Mouse (Mus musculus): ENCODE data around the gene Cep95. TPM values are rescaled to one million over a fixed set of nuclear protein-coding genes. Genes with fewer than 3 reads are reported as not detected.
"Not testable (repeated sequence)": the region's sequence is repeated elsewhere in the genome, so short reads cannot be mapped to it uniquely, and the experiment has no call there.

Cep95 gene
- total and polyA plus RNA-seq, 2 experiments from 2014 or later = 6.9 to 15.8 TPM

DNA sequence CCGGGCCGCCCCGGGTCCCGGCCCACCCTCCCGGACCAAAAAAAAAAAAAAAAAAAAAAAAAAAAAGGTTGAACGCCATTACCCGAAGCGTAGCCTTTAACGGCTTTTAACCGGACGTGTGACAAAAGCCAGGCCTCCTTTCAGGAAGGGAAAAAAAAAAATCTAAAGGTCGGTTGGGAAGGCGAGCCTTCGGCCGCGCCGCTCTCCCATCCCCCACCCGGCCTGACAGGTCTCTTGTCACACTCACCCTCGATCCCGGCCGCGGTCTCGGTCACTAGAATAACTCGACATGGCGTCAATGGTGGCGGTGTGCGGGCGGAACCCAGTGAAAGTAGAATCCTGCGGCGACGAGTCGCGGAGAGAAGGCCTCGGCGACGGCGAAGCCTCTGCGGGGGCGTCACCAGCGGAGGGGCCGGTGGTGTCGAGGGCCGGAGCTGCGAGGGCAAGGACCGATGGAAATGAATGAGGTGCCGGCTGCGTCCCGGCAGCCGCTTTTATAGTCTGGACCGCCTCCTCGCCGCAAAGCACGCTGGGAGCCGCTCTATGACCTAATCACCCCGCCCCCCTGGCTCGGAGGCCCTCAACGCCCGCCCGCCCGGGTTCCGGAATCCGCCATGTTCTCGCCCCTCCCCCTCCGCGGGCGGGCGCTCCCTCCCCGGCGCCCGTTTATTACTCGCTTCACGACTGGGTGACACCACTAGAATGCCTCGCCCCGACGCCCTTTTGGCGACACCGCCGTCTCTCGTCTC is 852 bp upstream of the Cep95 start:
- H3K9ac ChIP-seq = peak overlapping the region; percentile 96
- peak; percentile 3; the same call in 1 of the 2 replicates for TF ChIP-seq CTCF (IDR thresholded peaks at IDR 0.05; ENCODE audit: low read depth)
- H3K4me3 ChIP-seq (ENCODE audit: low read depth, low read length) = peak overlapping the region; percentile 85
- H3K27ac ChIP-seq (ENCODE audit: low read depth, low read length) = peak overlapping the region; percentile 98
- WGBS = under 1% methylated on average over 68 of the region's 79 CpGs
- peak overlapping the region; percentile 65 for H3K4me2 ChIP-seq (ENCODE audit: low read depth)
- no peaks in the 10 kb centered on the region for H3K9me3 ChIP-seq (ENCODE audit: low read length)
- peaks cover 27% of the 10 kb centered on the region for H3K36me3 ChIP-seq (ENCODE audit: insufficient read depth)
- no peaks in the 10 kb centered on the region for H3K27me3 ChIP-seq (ENCODE audit: insufficient read depth, low read length)
- peaks cover 10% of the 10 kb centered on the region; the same call in 1 of the 2 replicates for H3K4me1 ChIP-seq (ENCODE audit: insufficient read depth)
- peak; percentile 99 for DNase-seq
- ATAC-seq = peak; percentile 81

DNA sequence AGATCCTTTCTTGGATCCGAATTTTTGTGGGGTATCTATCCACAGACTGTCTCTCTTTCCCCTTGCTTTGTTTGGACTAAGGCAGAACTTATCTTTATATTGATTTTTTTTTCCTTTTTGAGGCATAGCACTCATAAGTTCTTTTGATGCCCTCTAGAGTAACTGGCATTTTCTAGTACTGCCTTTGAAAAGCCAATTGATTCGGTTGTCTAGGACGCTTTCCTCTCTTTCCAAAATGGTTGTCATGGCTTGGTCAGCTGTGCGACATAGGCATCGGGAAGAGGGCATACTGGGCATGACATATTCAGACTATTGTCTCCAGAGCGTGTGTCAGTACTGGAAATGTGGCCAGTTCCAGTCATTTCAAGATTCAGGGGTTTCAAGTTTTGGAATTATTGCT is 597 bp downstream of the Cep95 start:
- peak overlapping the region; percentile 65 for H3K4me2 ChIP-seq (ENCODE audit: low read depth)
- no peak for ATAC-seq
- peak; percentile 41 for DNase-seq
- H3K27me3 ChIP-seq (ENCODE audit: insufficient read depth, low read length) = no peaks in the 10 kb centered on the region
- H3K9me3 ChIP-seq (ENCODE audit: low read length) = no peaks in the 10 kb centered on the region
- peak overlapping the region; percentile 96 for H3K9ac ChIP-seq
- H3K4me3 ChIP-seq (ENCODE audit: low read depth, low read length) = peak overlapping the region; percentile 85
- under 1% methylated on average over 6 of the region's 6 CpGs for WGBS
- peak overlapping the region; percentile 98 for H3K27ac ChIP-seq (ENCODE audit: low read depth, low read length)
- peaks cover 10% of the 10 kb centered on the region; the same call in 1 of the 2 replicates for H3K4me1 ChIP-seq (ENCODE audit: insufficient read depth)
- peaks cover 21% of the 10 kb centered on the region for H3K36me3 ChIP-seq (ENCODE audit: insufficient read depth)
- no peak for TF ChIP-seq CTCF (IDR thresholded peaks at IDR 0.05; ENCODE audit: low read depth)

DNA sequence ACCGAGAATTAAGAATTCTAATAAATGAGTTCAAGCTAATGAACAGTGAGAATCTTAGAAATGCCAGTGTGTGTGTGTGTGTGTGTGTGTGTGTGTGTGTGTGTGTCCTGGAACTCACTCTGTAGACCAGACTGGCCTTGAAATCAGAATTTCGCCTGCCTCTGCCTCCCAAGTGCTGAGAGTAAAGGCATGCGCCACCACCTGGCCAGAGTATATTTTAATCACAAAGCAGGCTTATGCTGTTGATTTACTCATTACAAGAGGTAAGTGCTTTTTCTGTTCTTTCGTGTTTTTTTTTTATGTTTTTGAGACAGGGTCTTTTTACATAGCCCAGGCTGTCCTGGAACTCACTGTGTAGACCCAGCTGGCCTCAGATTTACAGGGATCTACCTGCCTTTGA is 4.8 kb downstream of the Cep95 start:
- DNase-seq (no peak), ATAC-seq (no peak)
- WGBS = 73% methylated on average over 4 of the region's 4 CpGs
- Histone ChIP-seq H3K4me3 (ENCODE audit: low read depth, low read length) (no peak overlapping the region), H3K9me3 (ENCODE audit: low read length) (no peaks in the 10 kb centered on the region), H3K36me3 (ENCODE audit: insufficient read depth) (peaks cover 41% of the 10 kb centered on the region), H3K27ac (ENCODE audit: low read depth, low read length) (no peak overlapping the region), H3K4me1 (ENCODE audit: insufficient read depth) (no peaks in the 10 kb centered on the region), H3K4me2 (ENCODE audit: low read depth) (no peak overlapping the region), H3K27me3 (ENCODE audit: insufficient read depth, low read length) (no peaks in the 10 kb centered on the region), H3K9ac (no peak overlapping the region)
- no peak for TF ChIP-seq CTCF (IDR thresholded peaks at IDR 0.05; ENCODE audit: low read depth)

DNA sequence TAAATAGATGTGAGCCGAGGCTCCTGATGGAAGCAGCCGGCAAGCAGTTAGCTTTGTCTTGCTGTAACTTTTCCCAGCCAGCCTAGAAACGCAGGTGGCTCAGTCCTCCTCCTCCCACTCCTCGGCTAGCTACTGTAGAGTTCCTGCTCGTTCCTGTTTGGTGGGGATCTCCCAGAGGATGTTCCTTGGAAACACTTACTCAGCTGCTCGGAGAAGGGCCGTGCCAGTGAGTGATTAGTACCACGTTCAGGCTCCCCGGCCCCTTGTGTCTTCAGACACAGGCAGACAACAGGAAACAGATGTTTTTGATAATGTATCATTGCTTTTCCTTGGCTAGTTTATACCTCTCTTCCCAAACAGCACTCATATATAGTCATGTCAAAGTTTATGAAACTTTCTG is 6.6 kb downstream of the Cep95 start:
- ATAC-seq (no peak), DNase-seq (no peak)
- TF ChIP-seq CTCF (IDR thresholded peaks at IDR 0.05; ENCODE audit: low read depth) = no peak
- no peaks in the 10 kb centered on the region for H3K9me3 ChIP-seq (ENCODE audit: low read length)
- no peaks in the 10 kb centered on the region for H3K4me1 ChIP-seq (ENCODE audit: insufficient read depth)
- no peak overlapping the region for H3K9ac ChIP-seq
- 80% methylated on average over 9 of the region's 9 CpGs for WGBS
- H3K27ac ChIP-seq (ENCODE audit: low read depth, low read length) = no peak overlapping the region
- no peaks in the 10 kb centered on the region for H3K27me3 ChIP-seq (ENCODE audit: insufficient read depth, low read length)
- peaks cover 56% of the 10 kb centered on the region for H3K36me3 ChIP-seq (ENCODE audit: insufficient read depth)
- H3K4me3 ChIP-seq (ENCODE audit: low read depth, low read length) = no peak overlapping the region
- no peak overlapping the region for H3K4me2 ChIP-seq (ENCODE audit: low read depth)

DNA sequence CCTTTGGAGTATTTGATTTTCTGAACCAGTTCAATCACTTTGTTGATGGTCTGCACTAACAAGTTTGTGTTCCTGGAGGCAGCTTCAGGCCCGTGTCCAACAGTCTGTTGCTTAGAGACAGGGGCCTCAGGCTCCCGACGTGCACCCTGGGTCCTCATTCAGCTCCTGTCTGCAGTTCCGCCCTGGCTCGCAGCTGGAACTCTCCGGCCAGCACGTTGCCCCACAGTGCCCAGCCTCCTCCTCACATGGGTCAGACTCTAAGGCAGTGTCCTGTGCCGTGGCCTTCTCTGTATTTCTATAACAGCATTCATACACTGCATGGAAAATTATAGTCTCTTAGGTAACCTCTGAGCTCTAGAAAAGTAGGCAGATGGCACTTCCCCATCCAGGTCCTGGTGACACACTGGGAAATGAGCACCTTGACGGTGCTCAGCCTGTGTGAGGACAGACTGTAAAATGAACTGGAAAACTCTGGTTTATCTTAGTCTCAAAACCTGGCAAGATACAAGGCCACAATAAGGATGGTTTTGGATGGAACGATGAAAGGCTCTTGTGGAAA is 13.1 kb downstream of the Cep95 start:
- peak; percentile 47; the same call in 1 of the 2 replicates for ATAC-seq
- H3K9me3 ChIP-seq (ENCODE audit: low read length) = no peaks in the 10 kb centered on the region
- no peak overlapping the region for H3K4me3 ChIP-seq (ENCODE audit: low read depth, low read length)
- peaks cover 60% of the 10 kb centered on the region for H3K36me3 ChIP-seq (ENCODE audit: insufficient read depth)
- no peaks in the 10 kb centered on the region for H3K4me1 ChIP-seq (ENCODE audit: insufficient read depth)
- no peaks in the 10 kb centered on the region for H3K27me3 ChIP-seq (ENCODE audit: insufficient read depth, low read length)
- no peak for TF ChIP-seq CTCF (IDR thresholded peaks at IDR 0.05; ENCODE audit: low read depth)
- DNase-seq = no peak
- no peak overlapping the region for H3K27ac ChIP-seq (ENCODE audit: low read depth, low read length)
- H3K4me2 ChIP-seq (ENCODE audit: low read depth) = no peak overlapping the region
- WGBS = 67% methylated on average over 10 of the region's 10 CpGs
- no peak overlapping the region for H3K9ac ChIP-seq

DNA sequence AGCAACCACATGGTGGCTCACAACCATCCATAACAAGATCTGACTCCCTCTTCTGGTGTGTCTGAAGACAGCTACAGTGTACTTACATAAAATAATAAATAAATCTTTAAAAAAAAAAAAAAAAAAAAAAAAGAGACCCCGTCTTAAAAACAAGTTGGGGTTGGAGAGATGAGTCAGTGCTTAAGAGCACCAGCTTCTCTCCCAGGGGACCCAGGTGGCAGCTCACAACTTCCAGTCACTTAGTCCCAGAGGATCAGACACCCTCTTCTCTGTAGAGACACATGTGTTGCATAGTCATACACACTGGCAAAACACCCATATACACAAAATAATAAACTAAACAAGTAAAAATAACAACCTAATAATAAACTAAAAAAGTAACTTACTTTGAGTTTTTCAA is 18.4 kb downstream of the Cep95 start:
- not testable (repeated sequence) for H3K9ac ChIP-seq; H3K9me3 ChIP-seq (ENCODE audit: low read length); H3K4me1 ChIP-seq (ENCODE audit: insufficient read depth); DNase-seq; H3K4me3 ChIP-seq (ENCODE audit: low read depth, low read length); ATAC-seq; H3K4me2 ChIP-seq (ENCODE audit: low read depth); H3K27me3 ChIP-seq (ENCODE audit: insufficient read depth, low read length); H3K27ac ChIP-seq (ENCODE audit: low read depth, low read length)
- WGBS = 82% methylated on average over 1 of the region's 1 CpGs
- peaks cover 38% of the 10 kb centered on the region for H3K36me3 ChIP-seq (ENCODE audit: insufficient read depth)

DNA sequence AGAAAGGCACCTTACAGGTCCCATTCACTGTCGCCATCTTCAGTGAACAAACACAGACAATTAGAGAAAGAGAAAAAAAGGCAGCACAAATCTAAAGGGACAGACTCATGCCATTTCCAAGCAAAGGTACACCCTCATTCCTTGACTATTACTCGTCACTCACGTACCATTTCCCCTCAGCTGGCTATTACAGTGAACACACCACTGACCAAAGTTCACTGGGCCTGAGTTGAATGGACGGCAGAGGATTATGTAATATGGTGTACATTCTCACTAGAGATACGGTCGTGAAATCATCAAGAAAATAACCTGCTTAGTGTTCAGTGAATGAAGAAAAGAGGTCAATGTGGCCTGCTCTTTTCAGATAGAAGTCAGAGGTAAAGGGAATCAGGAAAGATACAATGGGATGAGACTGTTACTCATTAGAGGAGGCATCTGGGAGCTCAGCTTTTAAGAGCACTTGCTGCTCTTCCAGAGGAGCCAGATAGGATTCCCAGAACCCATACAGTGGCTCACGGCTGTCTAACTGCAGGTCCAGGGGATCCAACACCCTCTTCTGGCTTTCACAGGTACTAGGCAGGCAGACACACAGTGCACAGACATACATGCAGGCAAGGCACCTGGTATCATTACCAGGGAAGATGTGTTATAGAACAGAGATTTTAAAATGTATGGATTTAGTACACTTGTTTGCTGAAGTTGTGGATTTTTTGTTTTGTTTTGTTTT is 23.5 kb downstream of the Cep95 start:
- peaks cover 62% of the 10 kb centered on the region for H3K36me3 ChIP-seq (ENCODE audit: insufficient read depth)
- H3K9me3 ChIP-seq (ENCODE audit: low read length) = no peaks in the 10 kb centered on the region
- no peaks in the 10 kb centered on the region for H3K4me1 ChIP-seq (ENCODE audit: insufficient read depth)
- no peak overlapping the region for H3K9ac ChIP-seq
- no peak overlapping the region for H3K27ac ChIP-seq (ENCODE audit: low read depth, low read length)
- no peak overlapping the region for H3K4me3 ChIP-seq (ENCODE audit: low read depth, low read length)
- no peaks in the 10 kb centered on the region for H3K27me3 ChIP-seq (ENCODE audit: insufficient read depth, low read length)
- TF ChIP-seq CTCF (IDR thresholded peaks at IDR 0.05; ENCODE audit: low read depth) = no peak
- 91% methylated on average over 7 of the region's 7 CpGs for WGBS
- no peak overlapping the region for H3K4me2 ChIP-seq (ENCODE audit: low read depth)
- DNase-seq (no peak), ATAC-seq (no peak)
